Mouse (Mus musculus) megakaryocyte, embryonic 14.5 days (primary cell): ENCODE results near the gene Six1.

Source experiments
- FLI1 ChIP-seq: IDR thresholded peaks from 2 replicates; pipeline ENCODE4 v1.6.1; 2012; ENCODE audit warnings: low read length, inconsistent platforms, mixed read lengths
- GATA1 ChIP-seq: IDR thresholded peaks from 3 replicates; pipeline ENCODE4 v1.6.1; 2012; ENCODE audit warnings: mixed read lengths, low read length, inconsistent platforms, borderline replicate concordance

GRCm38 (mm10) chr12:73040563-73041255 lies 13.0 kb downstream of the Six1 start:
- TF ChIP-seq GATA1: no peak
- TF ChIP-seq FLI1: no peak
